Mouse (Mus musculus) liver, embryonic 11.5 days (tissue): Measurements from ENCODE around the gene Pdf. TPM values are rescaled to one million over a fixed set of nuclear protein-coding genes. Genes with fewer than 3 reads are reported as not detected.

Experiments used
- ATAC-seq: fragments of 200-750 bp; cut with Nextera tagmentation; replicated peaks from 2 replicates; pipeline ENCODE4 v1.8.0; 2017; ENCODE audit warnings: moderate number of reproducible peaks, mild to moderate bottlenecking, moderate TSS enrichment, moderate library complexity; ENCODE audit not compliant: low FRiP score
- DNase-seq: peaks from one replicate; pipeline ENCODE4 v3.0.0-alpha.2; 2017; ENCODE audit warnings: low spot score
- H3K27ac ChIP-seq: fragments of 300-500 bp; sonication (generic); 2 replicates; pipeline ENCODE4 v1.5.1; 2014; ENCODE audit warnings: mild to moderate bottlenecking, low read depth, low read length, control low read depth
- H3K27me3 ChIP-seq: fragments of 300-500 bp; sonication (generic); replicated peaks from 2 replicates; pipeline ENCODE4 v1.6.1; 2014; ENCODE audit warnings: low read length, mixed read lengths; ENCODE audit not compliant: control insufficient read depth, insufficient read depth
- H3K36me3 ChIP-seq: fragments of 300-500 bp; sonication (generic); 2 replicates; pipeline ENCODE4 v1.6.1; 2014; ENCODE audit warnings: mild to moderate bottlenecking, low read length, moderate library complexity, mixed read lengths; ENCODE audit not compliant: control insufficient read depth, insufficient read depth
- H3K4me1 ChIP-seq: fragments of 300-500 bp; sonication (generic); replicated peaks from 2 replicates; pipeline ENCODE4 v1.6.1; 2014; ENCODE audit warnings: low read length, mixed read lengths; ENCODE audit not compliant: control insufficient read depth, insufficient read depth
- H3K4me2 ChIP-seq: fragments of 300-500 bp; sonication (generic); 2 replicates; pipeline ENCODE4 v1.6.1; 2014; ENCODE audit warnings: mild to moderate bottlenecking, control low read depth, moderate library complexity
- H3K4me3 ChIP-seq: fragments of 300-500 bp; sonication (generic); 2 replicates; pipeline ENCODE4 v1.5.1; 2014; ENCODE audit warnings: low read depth, low read length, control low read depth
- H3K9ac ChIP-seq: fragments of 300-500 bp; sonication (generic); 2 replicates; pipeline ENCODE4 v1.6.1; 2014; ENCODE audit warnings: low read depth, low read length, control low read depth
- H3K9me3 ChIP-seq: fragments of 300-500 bp; sonication (generic); 2 replicates; pipeline ENCODE4 v1.6.1; 2016; ENCODE audit warnings: low read length, inconsistent platforms, mixed read lengths; ENCODE audit not compliant: control insufficient read depth
- WGBS: fragments of 180-500 bp; shearing (Covaris S2); extraction: QIAGEN DNeasy Blood & Tissue Kit; methylation state at CpG from one replicate; pipeline ENCODE4 v1.1.7; 2014; 5-methylcytosine and 5-hydroxymethylcytosine counted together
- polyA plus RNA-seq: library from polyadenylated mRNA; unstranded; fragments of >200 nt; fragmentation: Nextera tagmentation; extraction: Ambion mirVana; gene quantifications from 2 replicates; pipeline ENCODE4 v1.2.1, GENCODE M21; 2014

Pdf gene
- 44.9 and 45.5 TPM in 2 replicates for polyA plus RNA-seq

GRCm38 (mm10) chr8:107048061-107048941 lies at the start of gene Pdf:
Gene Pdf, minus strand, starts transcription at chr8:107048614.
- Histone ChIP-seq H3K9me3 (no peaks in the 10 kb centered on the region), H3K27me3 (no peaks in the 10 kb centered on the region), H3K36me3 (peaks cover 60% of the 10 kb centered on the region), H3K27ac (peak within 1 kb of the TSS; percentile 94), H3K4me1 (peaks cover 9% of the 10 kb centered on the region; the same call in 1 of the 2 replicates), H3K4me3 (peak within 1 kb of the TSS; percentile 70), H3K9ac (peak within 1 kb of the TSS; percentile 85), H3K4me2 (peak within 1 kb of the TSS; percentile 92)
- under 1% methylated on average over 85 of the region's 87 CpGs for WGBS
- peak; percentile 82 for DNase-seq
- ATAC-seq, result peak; percentile 85

GRCm38 (mm10) chr8:107096366-107097036 lies 48.1 kb upstream of the Pdf start, which contains the start of gene Terf2:
Gene Terf2, minus strand, starts transcription at chr8:107096547.
- DNase-seq (peak; percentile 93), ATAC-seq (peak; percentile 94)
- peak within 1 kb of the TSS; percentile 81 for H3K4me2 ChIP-seq
- H3K9me3 ChIP-seq, result no peaks in the 10 kb centered on the region
- peaks cover 5% of the 10 kb centered on the region for H3K4me1 ChIP-seq
- no peaks in the 10 kb centered on the region for H3K27me3 ChIP-seq
- H3K9ac ChIP-seq, result peak within 1 kb of the TSS; percentile 91
- WGBS, result 3% methylated on average over 39 of the region's 39 CpGs
- H3K4me3 ChIP-seq, result peak within 1 kb of the TSS; percentile 84
- peaks cover 8% of the 10 kb centered on the region; the same call in 1 of the 2 replicates for H3K36me3 ChIP-seq
- peak within 1 kb of the TSS; percentile 93 for H3K27ac ChIP-seq

GRCm38 (mm10) chr8:107095717-107096365 lies 47.4 kb upstream of the Pdf start:
- Histone ChIP-seq H3K9ac (peak overlapping the region; percentile 91), H3K4me2 (peak overlapping the region; percentile 81), H3K4me1 (peaks cover 5% of the 10 kb centered on the region), H3K9me3 (no peaks in the 10 kb centered on the region), H3K4me3 (peak overlapping the region; percentile 84), H3K36me3 (peaks cover 11% of the 10 kb centered on the region; the same call in 1 of the 2 replicates), H3K27me3 (no peaks in the 10 kb centered on the region), H3K27ac (peak overlapping the region; percentile 93)
- WGBS, result under 1% methylated on average over 49 of the region's 53 CpGs
- ATAC-seq (peak; percentile 25; the same call in 1 of the 2 replicates), DNase-seq (no peak)

GRCm38 (mm10) chr8:107090531-107090930 lies 42.1 kb upstream of the Pdf start:
- Histone ChIP-seq H3K27ac (no peak overlapping the region), H3K4me2 (no peak overlapping the region), H3K9ac (no peak overlapping the region), H3K36me3 (peaks cover 44% of the 10 kb centered on the region), H3K4me1 (peaks cover 5% of the 10 kb centered on the region), H3K9me3 (no peaks in the 10 kb centered on the region), H3K4me3 (no peak overlapping the region), H3K27me3 (no peaks in the 10 kb centered on the region)
- 92% methylated on average over 7 of the region's 7 CpGs for WGBS
- ATAC-seq (no peak), DNase-seq (no peak)

DNA sequence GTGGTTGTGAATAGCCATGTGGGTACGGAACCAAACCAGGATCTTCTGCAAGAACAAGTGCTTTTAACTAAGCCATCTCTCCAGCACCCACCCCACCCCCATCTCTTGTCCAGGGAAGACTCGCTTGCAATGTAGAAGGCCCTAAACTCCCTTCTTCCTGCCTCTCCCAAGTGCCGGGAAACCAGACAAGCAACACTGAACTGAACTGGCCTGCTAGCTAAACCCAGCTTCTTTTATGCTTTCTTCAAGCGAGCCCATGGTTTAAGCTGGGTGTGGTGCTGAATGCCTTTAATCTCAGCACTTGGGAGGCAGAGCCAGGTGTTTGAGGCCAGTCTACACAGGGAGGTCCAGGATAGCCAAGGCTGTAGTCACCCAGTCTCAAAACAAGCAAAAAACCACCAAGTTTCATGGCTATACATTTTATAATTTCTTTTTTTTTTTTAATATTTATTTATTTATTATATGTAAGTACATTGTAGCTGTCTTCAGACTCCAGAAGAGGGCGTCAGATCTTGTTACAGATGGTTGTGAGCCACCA lies 40.2 kb upstream of the Pdf start:
- 93% methylated on average over 5 of the region's 5 CpGs for WGBS
- Histone ChIP-seq H3K9ac (no peak overlapping the region), H3K27me3 (no peaks in the 10 kb centered on the region), H3K27ac (no peak overlapping the region), H3K4me2 (no peak overlapping the region), H3K36me3 (peaks cover 44% of the 10 kb centered on the region), H3K4me1 (no peaks in the 10 kb centered on the region), H3K9me3 (no peaks in the 10 kb centered on the region), H3K4me3 (no peak overlapping the region)
- no peak for ATAC-seq
- no peak for DNase-seq

DNA sequence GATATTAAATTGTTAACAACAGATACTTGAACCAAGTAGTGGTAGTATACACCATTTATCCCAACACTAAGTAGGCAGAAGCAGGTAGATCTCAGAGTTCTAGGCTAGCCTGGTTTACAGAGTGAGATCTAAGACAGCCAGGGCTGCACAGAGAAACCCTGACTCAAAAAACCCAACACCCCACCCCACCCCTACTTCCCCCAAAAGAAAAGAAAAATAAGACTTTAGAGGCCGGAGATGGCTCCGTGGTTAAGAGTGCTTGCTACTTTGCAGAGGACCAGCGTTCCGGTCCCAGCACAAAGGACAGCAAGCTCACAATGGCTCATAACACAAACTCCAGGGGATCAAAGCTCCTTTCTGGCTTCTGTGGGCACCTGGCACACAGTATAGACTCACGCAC lies 37.6 kb upstream of the Pdf start:
- ATAC-seq (no peak), DNase-seq (no peak)
- H3K27me3 ChIP-seq, result no peaks in the 10 kb centered on the region
- H3K27ac ChIP-seq, result no peak overlapping the region
- peaks cover 42% of the 10 kb centered on the region for H3K36me3 ChIP-seq
- no peaks in the 10 kb centered on the region for H3K4me1 ChIP-seq
- WGBS, result 98% methylated on average over 5 of the region's 5 CpGs
- H3K9me3 ChIP-seq, result no peaks in the 10 kb centered on the region
- no peak overlapping the region for H3K9ac ChIP-seq
- H3K4me3 ChIP-seq, result no peak overlapping the region
- H3K4me2 ChIP-seq, result no peak overlapping the region

DNA sequence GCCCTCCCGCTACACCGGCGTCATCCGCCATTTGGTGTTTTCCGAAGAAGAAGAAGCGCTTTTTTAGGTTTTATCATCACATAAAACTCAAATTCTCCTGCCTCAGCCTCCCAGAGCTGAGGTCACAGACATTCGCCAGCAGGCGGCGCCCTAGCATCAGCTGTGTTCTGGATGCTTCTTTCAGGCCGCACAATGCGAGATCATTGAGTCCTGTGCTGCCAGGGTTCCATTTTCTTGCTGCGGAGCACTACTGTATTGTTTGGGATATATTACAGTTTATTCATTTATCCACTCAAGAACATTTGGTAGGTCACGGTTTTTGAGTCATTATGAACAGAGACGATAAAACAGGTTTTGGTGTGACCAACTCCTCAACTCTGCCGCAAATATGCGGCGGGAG lies 36.9 kb upstream of the Pdf start:
- 93% methylated on average over 17 of the region's 17 CpGs for WGBS
- ATAC-seq, result no peak
- Histone ChIP-seq H3K4me1 (no peaks in the 10 kb centered on the region), H3K27me3 (no peaks in the 10 kb centered on the region), H3K9me3 (no peaks in the 10 kb centered on the region), H3K36me3 (peaks cover 42% of the 10 kb centered on the region), H3K27ac (no peak overlapping the region), H3K9ac (no peak overlapping the region), H3K4me2 (no peak overlapping the region), H3K4me3 (no peak overlapping the region)
- DNase-seq, result no peak

DNA sequence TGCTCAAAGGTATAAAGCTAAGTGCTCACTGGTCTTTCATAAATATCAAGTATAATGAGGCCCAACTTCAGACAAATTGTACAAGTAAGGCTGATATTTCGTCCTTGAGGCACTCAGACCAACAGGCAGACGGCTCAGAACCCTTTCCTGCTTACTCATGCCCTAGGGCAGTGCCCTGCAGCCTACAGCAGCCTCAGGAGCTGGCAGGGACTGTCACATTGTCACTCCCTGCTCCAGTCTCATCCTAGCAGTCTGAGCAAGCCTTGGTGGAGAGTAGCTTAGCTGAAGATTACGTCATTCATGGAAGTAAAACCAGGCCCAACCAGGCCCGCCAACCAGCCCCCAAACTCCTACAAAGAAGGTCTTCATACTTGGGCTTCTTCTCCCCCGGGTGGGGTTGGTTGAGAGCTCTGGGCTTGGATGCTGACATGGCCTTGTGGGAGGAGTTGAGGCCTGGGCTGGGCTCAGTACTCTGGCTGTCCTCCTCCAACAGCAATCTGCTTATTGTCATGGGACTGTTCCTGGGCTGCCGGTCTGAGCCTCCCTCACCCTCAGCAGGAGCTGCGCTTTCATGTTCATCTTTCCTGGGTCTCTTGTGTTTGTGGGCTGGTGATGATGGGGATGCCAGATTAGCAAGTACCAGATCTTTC lies 27.9 kb upstream of the Pdf start:
- Histone ChIP-seq H3K9me3 (no peaks in the 10 kb centered on the region), H3K36me3 (peaks cover 32% of the 10 kb centered on the region), H3K4me3 (no peak overlapping the region), H3K9ac (no peak overlapping the region), H3K27me3 (no peaks in the 10 kb centered on the region), H3K4me1 (no peaks in the 10 kb centered on the region), H3K27ac (no peak overlapping the region), H3K4me2 (no peak overlapping the region)
- DNase-seq (no peak), ATAC-seq (no peak)
- WGBS, result 80% methylated on average over 7 of the region's 7 CpGs
